Mouse (Mus musculus): ENCODE results near the gene Cacna2d4.

- TF ChIP-seq TAL1 (IDR thresholded peaks at IDR 0.05; ENCODE audit: low read length) (no peak), GATA1 (IDR thresholded peaks at IDR 0.05; ENCODE audit: low read length) (no peak)
Observed at GRCm38 (mm10) chr6:119224451-119225195, 11.7 kb upstream of the Cacna2d4 start.
